Comparison of ENCODE assay signal across 18 mouse cellular contexts in the genomic region with DNA sequence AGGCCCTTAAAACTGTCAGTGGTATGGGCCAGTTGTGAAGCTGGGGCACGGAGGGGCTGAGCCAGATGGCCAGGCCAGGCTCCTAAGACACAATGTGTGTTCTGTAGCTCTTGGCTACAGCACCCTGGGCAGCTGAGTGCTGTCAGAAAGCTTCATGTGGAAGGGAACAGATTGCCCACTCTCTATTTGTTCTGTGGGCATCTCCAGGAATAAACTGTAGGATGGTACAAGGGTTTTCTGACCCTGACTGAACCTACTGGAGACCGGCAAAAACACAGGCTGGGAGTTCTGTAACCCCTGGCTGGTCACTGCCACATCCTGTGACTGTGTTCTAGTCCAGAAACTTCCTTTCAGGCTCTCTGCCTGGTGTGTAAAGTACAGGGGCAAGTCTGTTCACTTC. TPM values are rescaled to one million over a fixed set of nuclear protein-coding genes. Genes with fewer than 3 reads are reported as not detected.
DNase-seq lines count a peak whose midpoint lies in the region; ATAC-seq lines count a peak whose summit lies in the region.
"Had no signal": no experiment of that assay in that cellular context is flagged by ENCODE, and none has a peak within 500 bp of the region (broad histone marks: within the 10 kb centered on the region; RNA-seq: fewer than 3 reads in every experiment).

No protein-coding gene starts in this region.

- no peak overlapping the region for H3K9ac ChIP-seq in hindbrain, embryonic 11.5 days (ENCODE audit: low read depth, low read length)
- H3K9ac ChIP-seq: hindbrain, embryonic 15.5 days; neural tube, embryonic 13.5 days had no signal

- no peak for DNase-seq in frontal cortex, postnatal 10 days (ENCODE audit: low spot score in 2 of 2)
- peak; percentile 56 for DNase-seq in layer of hippocampus, adult 9-11 months
- DNase-seq in layer of hippocampus, adult 11-12 months (ENCODE audit: low spot score), result no peak
- DNase-seq in cerebellum, adult 11 months, result peak; percentile 32
- DNase-seq in cerebellum, postnatal 14 days, result peak; percentile 65 to 76
- no peak for DNase-seq in hindbrain, embryonic 11.5 days (ENCODE audit: low spot score)
- DNase-seq in left cerebral cortex, adult 18-20 months (ENCODE audit: low spot score in 2 of 2), result no peak
- DNase-seq: adrenal gland, adult 2 months; gastrocnemius, postnatal 25 days; heart, postnatal 10 days; kidney, adult 8-10 months; lung, postnatal 36 days had no signal

- H3K4me3 ChIP-seq in hindbrain, embryonic 11.5 days (ENCODE audit: low read depth, low read length), result no peak overlapping the region
- H3K4me3 ChIP-seq: hindbrain, embryonic 15.5 days; midbrain, embryonic 10.5 days; neural tube, embryonic 13.5 days had no signal

- no peaks in the 10 kb centered on the region for H3K9me3 ChIP-seq in hindbrain, embryonic 11.5 days (ENCODE audit: control insufficient read depth, low read length)
- H3K9me3 ChIP-seq: hindbrain, embryonic 15.5 days; midbrain, embryonic 10.5 days had no signal

- no peaks in the 10 kb centered on the region for H3K27me3 ChIP-seq in hindbrain, embryonic 11.5 days (ENCODE audit: control insufficient read depth, insufficient read depth, low read length)
- H3K27me3 ChIP-seq: CH12.LX; hindbrain, embryonic 15.5 days; neural tube, embryonic 13.5 days had no signal

- H3K4me1 ChIP-seq in hindbrain, embryonic 11.5 days (replicated peaks; ENCODE audit: control insufficient read depth, insufficient read depth, low read length), result no peaks in the 10 kb centered on the region
- H3K4me1 ChIP-seq: hindbrain, embryonic 15.5 days; midbrain, embryonic 10.5 days had no signal

- no peaks in the 10 kb centered on the region for H3K36me3 ChIP-seq in hindbrain, embryonic 11.5 days (ENCODE audit: control insufficient read depth, insufficient read depth, low read length)
- H3K36me3 ChIP-seq: hindbrain, embryonic 15.5 days; midbrain, embryonic 10.5 days; neural tube, embryonic 13.5 days had no signal

- no peak overlapping the region for H3K27ac ChIP-seq in hindbrain, embryonic 11.5 days (ENCODE audit: low read depth, low read length)
- H3K27ac ChIP-seq: hindbrain, embryonic 15.5 days; midbrain, embryonic 10.5 days; neural tube, embryonic 13.5 days had no signal

- no peak overlapping the region for H3K4me2 ChIP-seq in hindbrain, embryonic 11.5 days (replicated peaks; ENCODE audit: low read depth, low read length)
- H3K4me2 ChIP-seq: hindbrain, embryonic 15.5 days; neural tube, embryonic 13.5 days had no signal

- WGBS in hindbrain, embryonic 11.5 days, result 86% methylated on average over 2 of the region's 2 CpGs

- 0 out of 2 replicates have a peak, but pooled peaks have one; percentile 11 for ATAC-seq in frontal cortex, adult (ENCODE audit: low TSS enrichment)
- ATAC-seq in hindbrain, embryonic 11.5 days (ENCODE audit: low FRiP score), result no peak
- ATAC-seq: forebrain, embryonic 16.5 days had no signal

RNA-seq across cellular contexts. Expression of a gene that starts 14.6 kb away (rescaled TPM):
- 6.4 and 7.0 TPM in 2 replicates for polyA plus RNA-seq in hindbrain, embryonic 11.5 days (2014; fragmentation: Nextera tagmentation; extraction: Ambion mirVana)
- 10 to 100 TPM; 78.5 to 79.3 TPM for total RNA-seq in left cerebral cortex, adult 18-20 months (2021)

Comparison
In these comparisons a context has a peak if more than half of its experiments do, and no peak if none do; other contexts are left out.
1. DNase-seq: peak in layer of hippocampus, adult 9-11 months (single experiment), cerebellum, adult 11 months (single experiment) and cerebellum, postnatal 14 days (2 of 2); none in frontal cortex, postnatal 10 days (0 of 2), layer of hippocampus, adult 11-12 months (single experiment), hindbrain, embryonic 11.5 days (single experiment) and left cerebral cortex, adult 18-20 months (0 of 2).